Mouse (Mus musculus) embryonic facial prominence, embryonic 13.5 days (tissue): ENCODE results near the gene Rdh8. TPM values are rescaled to one million over a fixed set of nuclear protein-coding genes. Genes with fewer than 3 reads are reported as not detected.

Source experiments
- ATAC-seq: fragments of 200-750 bp; cut with Nextera tagmentation; 2 replicates; pipeline ENCODE4 v1.8.0; 2017; ENCODE audit warnings: low read depth; ENCODE audit not compliant: insufficient number of reproducible peaks, insufficient read depth, low FRiP score, low TSS enrichment
- H3K27ac ChIP-seq: fragments of 300-500 bp; sonication (generic); 2 replicates; pipeline ENCODE4 v1.5.1; 2015; ENCODE audit warnings: moderate library complexity, mild to moderate bottlenecking, inconsistent platforms
- H3K27me3 ChIP-seq: fragments of 300-500 bp; sonication (generic); 2 replicates; pipeline ENCODE4 v1.6.1; 2015; ENCODE audit warnings: mild to moderate bottlenecking, inconsistent platforms
- H3K36me3 ChIP-seq: fragments of 300-500 bp; sonication (generic); 2 replicates; pipeline ENCODE4 v1.6.1; 2015; ENCODE audit warnings: mild to moderate bottlenecking, inconsistent platforms
- H3K4me1 ChIP-seq: fragments of 300-500 bp; sonication (generic); 2 replicates; pipeline ENCODE4 v1.6.1; 2015; ENCODE audit warnings: inconsistent platforms
- H3K4me2 ChIP-seq: fragments of 300-500 bp; sonication (generic); 2 replicates; pipeline ENCODE4 v1.6.1; 2015; ENCODE audit warnings: moderate library complexity, mild to moderate bottlenecking, inconsistent platforms
- H3K4me3 ChIP-seq: fragments of 300-500 bp; sonication (generic); 2 replicates; pipeline ENCODE4 v1.5.1; 2015; ENCODE audit warnings: mild to moderate bottlenecking, inconsistent platforms
- H3K9ac ChIP-seq: fragments of 300-500 bp; sonication (generic); 2 replicates; pipeline ENCODE4 v1.6.1; 2015; ENCODE audit warnings: mild to moderate bottlenecking, inconsistent platforms
- H3K9me3 ChIP-seq: fragments of 300-500 bp; sonication (generic); 2 replicates; pipeline ENCODE4 v1.6.1; 2016; ENCODE audit warnings: inconsistent platforms
- WGBS: fragments of 180-500 bp; shearing (Covaris S2); methylation state at CpG from one replicate; pipeline ENCODE4 v1.1.7; 2015; ENCODE audit warnings: mixed read lengths; 5-methylcytosine and 5-hydroxymethylcytosine counted together
- polyA plus RNA-seq: library from polyadenylated mRNA; unstranded; fragments of >200 nt; fragmentation: Nextera tagmentation; extraction: Ambion mirVana; gene quantifications from 2 replicates; pipeline ENCODE4 v1.2.1, GENCODE M21; 2015

Rdh8 gene
- polyA plus RNA-seq, 1 experiment from 2014 or later: not detected

- no peak for ATAC-seq
- 67% methylated on average over 9 of the region's 9 CpGs for WGBS
- no peak overlapping the region for H3K27ac ChIP-seq
- H3K9me3 ChIP-seq: 0 out of 2 replicates have a peak, but pooled peaks cover 2% of the 10 kb centered on the region
- H3K4me2 ChIP-seq: no peak overlapping the region
- peaks cover 7% of the 10 kb centered on the region; the same call in 1 of the 2 replicates for H3K27me3 ChIP-seq
- no peak overlapping the region for H3K4me3 ChIP-seq
- no peaks in the 10 kb centered on the region for H3K4me1 ChIP-seq
- H3K9ac ChIP-seq: no peak overlapping the region
- no peaks in the 10 kb centered on the region for H3K36me3 ChIP-seq
Observed at GRCm38 (mm10) chr9:20837184-20837947, 19.1 kb downstream of the Rdh8 start.

GRCm38 (mm10) chr9:20838931-20839330 lies 20.6 kb downstream of the Rdh8 start:
- Histone ChIP-seq H3K36me3 (no peaks in the 10 kb centered on the region), H3K4me1 (no peaks in the 10 kb centered on the region), H3K4me2 (no peak overlapping the region), H3K4me3 (no peak overlapping the region), H3K27ac (no peak overlapping the region), H3K9me3 (0 out of 2 replicates have a peak, but pooled peaks cover 2% of the 10 kb centered on the region), H3K9ac (no peak overlapping the region), H3K27me3 (peaks cover 3% of the 10 kb centered on the region; the same call in 1 of the 2 replicates)
- 56% methylated on average over 6 of the region's 6 CpGs for WGBS
- no peak for ATAC-seq

GRCm38 (mm10) chr9:20842211-20842610 lies 23.9 kb downstream of the Rdh8 start:
- Histone ChIP-seq H3K4me1 (no peaks in the 10 kb centered on the region), H3K4me3 (no peak overlapping the region), H3K27ac (no peak overlapping the region), H3K9ac (no peak overlapping the region), H3K36me3 (no peaks in the 10 kb centered on the region), H3K9me3 (0 out of 2 replicates have a peak, but pooled peaks cover 2% of the 10 kb centered on the region), H3K4me2 (no peak overlapping the region), H3K27me3 (0 out of 2 replicates have a peak, but pooled peaks cover 4% of the 10 kb centered on the region)
- WGBS: 58% methylated on average over 4 of the region's 4 CpGs
- no peak for ATAC-seq

GRCm38 (mm10) chr9:20842670-20843069 lies 24.4 kb downstream of the Rdh8 start:
- Histone ChIP-seq H3K27me3 (0 out of 2 replicates have a peak, but pooled peaks cover 4% of the 10 kb centered on the region), H3K9ac (no peak overlapping the region), H3K36me3 (no peaks in the 10 kb centered on the region), H3K9me3 (0 out of 2 replicates have a peak, but pooled peaks cover 2% of the 10 kb centered on the region), H3K4me1 (no peaks in the 10 kb centered on the region), H3K4me3 (no peak overlapping the region), H3K27ac (no peak overlapping the region), H3K4me2 (no peak overlapping the region)
- ATAC-seq: no peak
- WGBS: 19% methylated on average over 2 of the region's 2 CpGs

- no peak overlapping the region for H3K4me2 ChIP-seq
- no peaks in the 10 kb centered on the region for H3K9me3 ChIP-seq
- 82% methylated on average over 2 of the region's 2 CpGs for WGBS
- no peak overlapping the region for H3K9ac ChIP-seq
- no peaks in the 10 kb centered on the region for H3K36me3 ChIP-seq
- H3K27me3 ChIP-seq: 0 out of 2 replicates have a peak, but pooled peaks cover 8% of the 10 kb centered on the region
- no peaks in the 10 kb centered on the region for H3K4me1 ChIP-seq
- no peak overlapping the region for H3K27ac ChIP-seq
- ATAC-seq: no peak
- H3K4me3 ChIP-seq: no peak overlapping the region
Observed at GRCm38 (mm10) chr9:20850179-20850578, 31.9 kb downstream of the Rdh8 start.

GRCm38 (mm10) chr9:20857131-20857530 lies 38.8 kb downstream of the Rdh8 start:
- no peak for ATAC-seq
- Histone ChIP-seq H3K4me3 (no peak overlapping the region), H3K9ac (no peak overlapping the region), H3K4me1 (no peaks in the 10 kb centered on the region), H3K36me3 (no peaks in the 10 kb centered on the region), H3K9me3 (no peaks in the 10 kb centered on the region), H3K27ac (no peak overlapping the region), H3K27me3 (0 out of 2 replicates have a peak, but pooled peaks cover 4% of the 10 kb centered on the region), H3K4me2 (no peak overlapping the region)
- 8% methylated on average over 6 of the region's 6 CpGs for WGBS

- H3K27ac ChIP-seq: no peak overlapping the region
- no peak overlapping the region for H3K4me2 ChIP-seq
- no peaks in the 10 kb centered on the region for H3K9me3 ChIP-seq
- WGBS: 49% methylated on average over 6 of the region's 6 CpGs
- no peak overlapping the region for H3K9ac ChIP-seq
- H3K36me3 ChIP-seq: no peaks in the 10 kb centered on the region
- no peak overlapping the region for H3K4me3 ChIP-seq
- H3K4me1 ChIP-seq: no peaks in the 10 kb centered on the region
- no peaks in the 10 kb centered on the region for H3K27me3 ChIP-seq
- ATAC-seq: no peak
Observed at GRCm38 (mm10) chr9:20859926-20860325, 41.6 kb downstream of the Rdh8 start.

- no peak overlapping the region for H3K4me3 ChIP-seq
- ATAC-seq: no peak
- H3K4me1 ChIP-seq: no peaks in the 10 kb centered on the region
- H3K9ac ChIP-seq: no peak overlapping the region
- no peak overlapping the region for H3K4me2 ChIP-seq
- H3K27me3 ChIP-seq: peaks cover 1% of the 10 kb centered on the region; the same call in 1 of the 2 replicates
- H3K9me3 ChIP-seq: no peaks in the 10 kb centered on the region
- WGBS: 11% methylated on average over 4 of the region's 4 CpGs
- no peaks in the 10 kb centered on the region for H3K36me3 ChIP-seq
- no peak overlapping the region for H3K27ac ChIP-seq
Observed at GRCm38 (mm10) chr9:20861821-20862220, 43.5 kb downstream of the Rdh8 start.

GRCm38 (mm10) chr9:20862225-20862624 lies 43.9 kb downstream of the Rdh8 start:
- Histone ChIP-seq H3K4me3 (no peak overlapping the region), H3K4me2 (no peak overlapping the region), H3K27me3 (peaks cover 5% of the 10 kb centered on the region), H3K36me3 (no peaks in the 10 kb centered on the region), H3K4me1 (no peaks in the 10 kb centered on the region), H3K9me3 (no peaks in the 10 kb centered on the region), H3K27ac (no peak overlapping the region), H3K9ac (no peak overlapping the region)
- WGBS: 57% methylated on average over 4 of the region's 4 CpGs
- ATAC-seq: no peak

GRCm38 (mm10) chr9:20866879-20867278 lies 48.6 kb downstream of the Rdh8 start:
- Histone ChIP-seq H3K9me3 (no peaks in the 10 kb centered on the region), H3K27ac (no peak overlapping the region), H3K36me3 (no peaks in the 10 kb centered on the region), H3K4me2 (no peak overlapping the region), H3K9ac (no peak overlapping the region), H3K4me1 (peaks cover 9% of the 10 kb centered on the region), H3K27me3 (peaks cover 50% of the 10 kb centered on the region), H3K4me3 (no peak overlapping the region)
- no peak for ATAC-seq
- 67% methylated on average over 3 of the region's 3 CpGs for WGBS

- ATAC-seq: no peak
- H3K4me3 ChIP-seq: peak within 1 kb of the TSS; percentile 49
- H3K4me1 ChIP-seq: peaks cover 9% of the 10 kb centered on the region
- WGBS: 7% methylated on average over 52 of the region's 53 CpGs
- H3K9me3 ChIP-seq: no peaks in the 10 kb centered on the region
- peaks cover 50% of the 10 kb centered on the region for H3K27me3 ChIP-seq
- H3K4me2 ChIP-seq: peak within 1 kb of the TSS; percentile 61
- H3K36me3 ChIP-seq: no peaks in the 10 kb centered on the region
- H3K9ac ChIP-seq: peak within 1 kb of the TSS; percentile 61
- no peak within 1 kb of the TSS for H3K27ac ChIP-seq
Observed at GRCm38 (mm10) chr9:20868448-20869001, 50.2 kb downstream of the Rdh8 start, which contains the start of gene A230050P20Rik. Gene A230050P20Rik, plus strand, starts transcription at chr9:20868642.

GRCm38 (mm10) chr9:20869246-20869645 lies 50.9 kb downstream of the Rdh8 start:
- Histone ChIP-seq H3K36me3 (no peaks in the 10 kb centered on the region), H3K4me2 (peak overlapping the region; percentile 61), H3K4me1 (peaks cover 9% of the 10 kb centered on the region), H3K4me3 (peak overlapping the region; percentile 49), H3K9ac (peak overlapping the region; percentile 61; the same call in 1 of the 2 replicates), H3K27ac (no peak overlapping the region), H3K27me3 (peaks cover 50% of the 10 kb centered on the region), H3K9me3 (no peaks in the 10 kb centered on the region)
- 7% methylated on average over 19 of the region's 19 CpGs for WGBS
- no peak for ATAC-seq
